In the genomic region with DNA sequence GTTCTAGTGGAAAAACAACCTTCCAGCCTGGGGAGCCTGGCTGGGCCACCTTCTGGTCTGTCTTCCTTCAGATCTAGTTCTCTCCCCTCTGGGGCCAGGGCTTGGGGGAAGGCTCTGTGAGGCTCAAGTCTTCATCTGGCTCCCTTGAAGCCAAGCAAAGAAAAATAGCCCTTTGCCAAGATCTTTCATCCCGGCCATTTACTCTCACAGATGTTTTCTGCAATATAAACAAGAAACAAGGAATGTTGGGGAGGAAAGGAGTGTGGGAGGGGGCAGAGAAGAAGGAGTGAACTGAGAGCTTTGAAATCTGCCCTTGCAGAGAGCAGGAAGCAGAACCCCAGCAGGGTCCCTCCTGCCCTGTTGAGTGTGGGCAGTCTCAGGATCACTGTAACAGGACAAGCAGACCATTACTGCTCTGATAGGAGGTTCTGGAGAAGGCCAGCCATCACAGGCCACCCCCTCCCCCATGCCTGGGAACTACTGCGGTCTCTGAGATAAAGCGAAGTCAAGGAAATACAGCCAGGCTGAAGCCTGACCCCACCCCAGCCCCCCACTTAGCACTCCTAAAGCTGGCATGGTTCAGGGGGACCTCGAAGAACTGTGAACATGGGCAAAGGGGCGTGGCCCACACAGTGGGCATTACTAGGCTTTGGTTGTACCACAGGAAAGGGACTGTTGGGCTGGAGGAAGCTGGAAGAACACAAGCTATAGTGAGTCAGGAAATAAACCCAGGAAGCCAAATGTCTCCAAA, we compare ENCODE assay signal across 8 mouse cellular contexts.
DNase-seq lines count a peak whose midpoint lies in the region; ATAC-seq lines count a peak whose summit lies in the region.

No protein-coding gene starts in this region.

- no peaks in the 10 kb centered on the region for H3K27me3 ChIP-seq in midbrain, embryonic 15.5 days (replicated peaks)
- no peaks in the 10 kb centered on the region for H3K27me3 ChIP-seq in midbrain, embryonic 13.5 days
- no peaks in the 10 kb centered on the region for H3K27me3 ChIP-seq in limb, embryonic 13.5 days

- H3K4me3 ChIP-seq in midbrain, embryonic 15.5 days = no peak overlapping the region
- no peak overlapping the region for H3K4me3 ChIP-seq in midbrain, embryonic 13.5 days (replicated peaks)
- H3K4me3 ChIP-seq in limb, embryonic 13.5 days = no peak overlapping the region

- no peaks in the 10 kb centered on the region for H3K36me3 ChIP-seq in midbrain, embryonic 15.5 days (replicated peaks)
- H3K36me3 ChIP-seq in midbrain, embryonic 13.5 days = no peaks in the 10 kb centered on the region
- H3K36me3 ChIP-seq in limb, embryonic 13.5 days = no peaks in the 10 kb centered on the region

- H3K4me2 ChIP-seq in midbrain, embryonic 15.5 days = no peak overlapping the region
- H3K4me2 ChIP-seq in midbrain, embryonic 13.5 days (replicated peaks) = no peak overlapping the region
- no peak overlapping the region for H3K4me2 ChIP-seq in limb, embryonic 13.5 days (replicated peaks)

- H3K27ac ChIP-seq in midbrain, embryonic 15.5 days = peak overlapping the region; percentile 20; the same call in 1 of the 2 replicates
- no peak overlapping the region for H3K27ac ChIP-seq in midbrain, embryonic 13.5 days
- peak overlapping the region; percentile 87 for H3K27ac ChIP-seq in limb, embryonic 13.5 days

- DNase-seq in adrenal gland, postnatal 14 days = peak; percentile 21
- DNase-seq in adrenal gland, postnatal 25 days = no peak
- DNase-seq in ovary, postnatal 36 days (ENCODE audit: low spot score) = peak; percentile 47
- DNase-seq in right cerebral cortex, adult 18-20 months = no peak
- DNase-seq in cerebellum, postnatal 36 days = no peak

- 0 out of 2 replicates have a peak, but pooled peaks have one; percentile 37 for ATAC-seq in midbrain, embryonic 15.5 days (replicated peaks)
- no peak for ATAC-seq in midbrain, embryonic 13.5 days
- peak; percentile 66; the same call in 1 of the 2 replicates for ATAC-seq in limb, embryonic 13.5 days (ENCODE audit: low FRiP score, low read depth)

- no peak overlapping the region for H3K9ac ChIP-seq in midbrain, embryonic 15.5 days
- H3K9ac ChIP-seq in midbrain, embryonic 13.5 days (replicated peaks) = no peak overlapping the region
- no peak overlapping the region for H3K9ac ChIP-seq in limb, embryonic 13.5 days

- H3K4me1 ChIP-seq in midbrain, embryonic 15.5 days = peaks cover 20% of the 10 kb centered on the region
- H3K4me1 ChIP-seq in midbrain, embryonic 13.5 days (replicated peaks) = peaks cover 31% of the 10 kb centered on the region
- H3K4me1 ChIP-seq in limb, embryonic 13.5 days = peaks cover 57% of the 10 kb centered on the region

- no peaks in the 10 kb centered on the region for H3K9me3 ChIP-seq in midbrain, embryonic 15.5 days
- no peaks in the 10 kb centered on the region for H3K9me3 ChIP-seq in midbrain, embryonic 13.5 days
- H3K9me3 ChIP-seq in limb, embryonic 13.5 days = no peaks in the 10 kb centered on the region

- 85% methylated on average over 5 of the region's 5 CpGs for WGBS in midbrain, embryonic 15.5 days
- 91% methylated on average over 5 of the region's 5 CpGs for WGBS in midbrain, embryonic 13.5 days
- WGBS in limb, embryonic 13.5 days = 45% methylated on average over 5 of the region's 5 CpGs

Comparison
In these comparisons a context has a peak if more than half of its experiments do, and no peak if none do; other contexts are left out.
1. DNase-seq: peak in adrenal gland, postnatal 14 days (single experiment) and ovary, postnatal 36 days (single experiment); none in adrenal gland, postnatal 25 days (single experiment), right cerebral cortex, adult 18-20 months (single experiment) and cerebellum, postnatal 36 days (0 of 2).